Mouse (Mus musculus): ENCODE measurements around the gene Prkag1.

Gene Prkag1

DNA sequence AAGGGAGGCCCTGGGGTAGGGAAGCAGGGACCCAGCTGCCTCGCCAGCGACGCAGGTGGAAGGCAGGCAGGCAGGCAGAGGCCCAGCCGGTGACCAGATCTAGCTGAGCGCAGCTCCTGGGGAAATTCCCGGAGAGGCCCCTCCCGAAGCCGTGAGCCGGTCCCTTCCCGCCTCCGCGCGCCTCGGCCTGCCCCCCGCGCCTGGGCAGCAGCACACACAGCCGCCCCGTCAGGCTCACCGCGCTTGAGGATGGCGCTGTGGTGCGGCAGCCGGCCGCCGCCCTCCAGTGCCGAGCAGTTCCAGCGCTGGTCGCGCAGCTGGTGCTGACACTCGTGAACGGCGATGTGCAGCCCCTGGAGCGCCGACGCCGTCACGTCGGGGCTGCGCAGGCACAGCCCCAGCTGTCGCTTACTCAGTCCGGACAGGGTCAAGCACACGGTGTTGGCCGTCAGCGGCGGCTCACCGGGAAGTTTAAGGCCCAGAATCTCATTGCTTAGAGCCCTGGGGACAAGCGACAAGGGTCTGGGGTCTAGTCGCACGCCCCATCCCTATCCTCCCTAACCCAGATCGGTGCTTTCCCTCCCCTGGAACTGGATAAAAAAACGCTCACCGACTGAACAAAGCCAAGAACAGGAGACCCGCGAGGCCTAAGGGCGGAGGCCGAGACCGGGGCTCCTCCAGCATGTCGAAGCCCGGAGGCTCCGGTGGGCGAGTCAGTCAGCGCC, 54.9 kb downstream of the Prkag1 start:
- in situ Hi-C loops (cut with MboI; ENCODE audit: unreplicated experiment in 2 of 2), result no loop called here

DNA sequence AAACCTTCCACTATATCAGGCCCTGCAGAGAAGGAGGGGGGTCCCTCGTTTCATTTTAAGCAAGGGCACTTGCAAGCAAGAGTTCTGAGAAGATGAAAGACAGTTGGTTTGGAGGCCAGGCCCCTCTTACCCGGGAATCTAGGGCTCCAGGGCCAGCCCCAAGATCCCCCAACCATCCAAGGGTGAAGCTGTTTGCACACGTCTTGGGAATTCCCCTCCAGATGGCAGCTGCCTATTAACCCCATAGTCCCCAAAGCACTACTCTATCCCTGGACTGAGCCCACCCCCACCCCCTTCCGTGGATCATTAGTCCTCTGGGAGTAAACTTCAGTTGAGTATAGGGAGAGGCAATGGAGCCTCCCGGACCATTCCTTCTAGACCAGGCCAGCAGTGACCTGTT, 55.8 kb downstream of the Prkag1 start:
- in situ Hi-C loops (cut with MboI; ENCODE audit: unreplicated experiment in 2 of 2), result no loop called here

DNA sequence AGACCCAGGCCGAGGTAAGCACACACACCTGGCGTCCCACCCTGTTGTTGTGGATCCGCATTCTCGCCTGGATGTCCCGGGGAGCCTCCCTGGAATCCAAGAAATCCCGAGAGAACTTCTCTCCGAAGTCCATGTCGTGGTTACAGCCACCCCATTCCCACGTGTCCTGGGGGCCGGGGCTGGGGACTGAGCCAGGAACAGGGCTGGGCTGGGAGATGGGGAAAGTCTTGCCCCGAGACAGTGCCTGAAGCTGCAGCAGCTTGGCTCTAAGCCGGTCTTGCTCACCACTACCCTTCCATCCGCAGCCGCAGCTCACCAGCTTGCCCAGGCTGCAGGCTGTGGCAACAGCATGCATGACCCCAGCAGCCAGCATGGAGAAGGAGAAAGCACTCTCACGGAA, 57.2 kb downstream of the Prkag1 start:
- in situ Hi-C loops (cut with MboI; ENCODE audit: unreplicated experiment in 2 of 2), result no loop called here

DNA sequence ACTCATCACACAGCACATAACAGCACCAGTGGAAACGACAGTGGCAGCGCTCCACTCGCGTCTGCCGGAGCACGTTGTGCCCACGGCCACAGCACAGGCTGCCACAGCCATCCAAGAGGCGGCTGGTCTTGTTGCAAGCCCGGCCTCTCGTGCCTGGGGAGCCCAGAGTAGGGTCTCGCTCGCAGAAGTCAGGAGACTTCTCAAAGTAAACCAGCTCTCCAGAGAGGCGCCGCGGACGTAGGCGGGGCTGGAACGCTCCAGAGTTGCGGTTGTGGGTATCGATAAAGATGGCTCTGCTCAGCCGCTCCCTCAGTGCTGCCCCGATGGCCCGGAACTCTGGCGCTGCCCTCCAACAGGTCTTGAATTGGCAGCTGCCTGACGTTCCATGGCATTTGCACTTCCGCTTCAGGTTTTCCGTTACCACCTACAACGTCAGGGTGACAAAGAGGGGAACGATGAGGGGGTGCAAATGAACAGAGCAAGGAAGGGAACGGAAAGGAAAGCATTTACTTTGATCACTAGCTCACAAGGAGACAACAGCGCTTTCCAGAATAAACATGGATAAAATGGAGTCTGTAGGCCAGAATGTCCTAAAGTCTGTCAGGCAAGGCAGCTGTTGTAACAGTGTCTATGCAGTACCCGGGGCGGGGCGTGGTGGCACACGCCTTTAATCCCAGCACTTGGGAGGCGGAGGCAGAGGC, 58.7 kb downstream of the Prkag1 start:
- in situ Hi-C loops (cut with MboI; ENCODE audit: unreplicated experiment in 2 of 2), result no loop called here

DNA sequence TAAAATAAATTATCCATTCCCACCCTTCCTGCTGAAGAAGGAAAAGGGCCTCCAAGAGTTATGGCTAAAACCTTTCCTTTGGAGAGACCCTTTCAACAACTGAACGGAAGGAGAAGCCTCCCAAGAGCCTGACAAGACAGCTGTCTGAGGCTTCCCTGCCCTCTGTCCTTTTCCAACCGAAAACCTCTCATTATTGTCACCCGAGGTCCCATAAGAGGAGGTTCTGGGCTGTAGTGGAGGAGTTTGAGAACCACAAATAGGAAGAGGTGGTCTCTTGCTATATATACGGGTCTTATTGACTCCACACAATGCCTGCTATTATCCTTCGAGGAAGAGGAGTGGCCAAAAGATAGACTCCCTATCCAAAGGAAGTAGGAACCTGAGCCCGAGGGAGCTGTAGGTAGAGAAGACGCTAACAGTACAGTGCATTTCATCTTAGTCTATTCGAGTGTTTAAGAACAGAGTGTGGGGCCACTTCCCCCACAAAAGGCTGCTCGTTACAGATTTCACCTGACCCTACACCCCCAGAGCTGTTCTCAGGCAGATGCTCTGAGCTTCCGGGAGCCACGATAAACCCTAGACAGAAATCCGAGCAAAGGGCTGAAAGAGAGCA, 59.4 kb downstream of the Prkag1 start:
- in situ Hi-C loops (cut with MboI; ENCODE audit: unreplicated experiment in 2 of 2), result no loop called here

DNA sequence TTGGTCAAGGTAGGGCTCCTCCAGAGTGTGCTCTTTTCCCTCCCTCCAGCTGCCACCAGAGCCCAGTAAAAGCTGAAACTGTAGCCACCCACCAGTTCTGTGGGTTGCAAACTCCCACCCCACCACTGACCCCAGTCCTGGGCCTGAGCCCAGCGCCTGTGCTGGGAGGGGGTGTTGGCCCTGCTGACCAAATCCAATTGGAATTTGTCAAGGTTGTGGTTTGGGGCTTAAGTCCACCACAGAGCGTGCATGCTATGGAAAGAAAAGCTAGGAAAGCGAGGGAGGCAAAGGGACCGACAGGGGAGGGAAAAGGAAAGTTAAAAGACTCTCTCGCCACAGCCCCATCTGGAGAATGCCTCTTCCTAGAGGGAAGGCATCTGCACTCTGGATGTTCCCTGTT, 63.1 kb downstream of the Prkag1 start:
- in situ Hi-C loops (cut with MboI; ENCODE audit: unreplicated experiment in 2 of 2), result no loop called here

DNA sequence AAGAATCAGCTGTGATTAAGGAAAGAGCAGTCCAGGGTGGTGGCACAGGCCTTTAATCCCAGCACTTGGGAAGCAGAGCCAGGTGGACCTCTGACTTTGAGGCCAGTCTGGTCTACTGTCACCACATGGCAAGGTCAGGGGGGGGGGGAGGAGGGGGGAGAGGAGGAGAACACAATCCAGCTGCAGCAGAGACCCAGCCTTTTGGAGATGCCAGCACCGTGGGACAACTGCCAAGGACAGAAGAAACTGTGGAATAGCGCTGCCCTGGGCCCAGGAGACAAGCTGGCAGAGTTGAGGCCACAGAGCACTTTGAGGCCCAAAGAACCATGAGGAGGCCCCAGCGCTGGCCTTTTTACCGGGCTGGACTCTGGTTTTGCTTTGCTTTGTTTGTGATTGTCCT, 65.4 kb downstream of the Prkag1 start:
- in situ Hi-C loops (cut with MboI; ENCODE audit: unreplicated experiment in 2 of 2), result no loop called here
